Mouse (Mus musculus): Measurements from ENCODE around the gene Poldip3. TPM values are rescaled to one million over a fixed set of nuclear protein-coding genes. Genes with fewer than 3 reads are reported as not detected.

Poldip3 gene
- total and polyA plus RNA-seq, 3 experiments, result 77.0 to 78.9 (median 77.2) TPM

GRCm38 (mm10) chr15:83088495-83089428, 60.4 kb downstream of the Poldip3 start:
- Histone ChIP-seq H3K27ac (ENCODE audit: insufficient read depth, low read depth) (no peak overlapping the region), H3K9me3 (replicated peaks; ENCODE audit: low read length) (no peaks in the 10 kb centered on the region), H3K4me3 (replicated peaks in 1 of 3; ENCODE audit: low read depth in 2 of 3, low read length in 2 of 3, poor library complexity in 1 of 3) (peak overlapping the region in 1 of 3 experiments; percentile 9), H3K36me3 (replicated peaks in 1 of 2; ENCODE audit: control insufficient read depth in 1 of 2, insufficient read depth in 1 of 2, low read length in 1 of 2) (no peaks in the 10 kb centered on the region), H3K79me2 (replicated peaks; ENCODE audit: control insufficient read depth, extremely low read depth, insufficient read depth, poor library complexity, severe bottlenecking) (no peaks in the 10 kb centered on the region), H3K9ac (ENCODE audit: insufficient read depth, low read depth) (0 out of 2 replicates have a peak overlapping the region, but pooled peaks have one; percentile 16), H3K4me1 (ENCODE audit: control insufficient read depth in 1 of 2, insufficient read depth in 2 of 2) (peaks cover 12 to 49% of the 10 kb centered on the region in 2 experiments), H3K4me2 (ENCODE audit: insufficient read depth, low read depth, poor library complexity, severe bottlenecking) (peak overlapping the region; percentile 75; the same call in 1 of the 2 replicates), H3K27me3 (replicated peaks) (no peaks in the 10 kb centered on the region)
- dilution Hi-C loops (cut with MboI; ENCODE audit: extremely low pct_ligation_motif_present, extremely low pct_unique_long_range_greater_than_20kb, low sequenced_read_pairs), result no loop called here
- TF ChIP-seq IRF4 (IDR thresholded peaks at IDR 0.05; ENCODE audit: low read depth, low read length) (no peak), MEF2A (IDR thresholded peaks at IDR 0.05; ENCODE audit: borderline replicate concordance, low read depth, low read length) (peak; percentile 65; the same call in 1 of the 2 replicates), ZC3H11A (IDR thresholded peaks at IDR 0.05; ENCODE audit: low read depth, low read length) (no peak), MAFK (IDR thresholded peaks at IDR 0.05; ENCODE audit: insufficient replicate concordance, low read length) (no peak), MAX (IDR thresholded peaks at IDR 0.05; ENCODE audit: low read length) (no peak), MAZ (IDR thresholded peaks at IDR 0.05; ENCODE audit: low read depth, low read length) (peak; percentile 30; the same call in 1 of the 2 replicates), ZNF384 (IDR thresholded peaks at IDR 0.05; ENCODE audit: low read depth, low read length) (peak; percentile 66), JUN (IDR thresholded peaks at IDR 0.05; ENCODE audit: insufficient read depth, low read depth, low read length) (no peak), ETS1 (conservative IDR thresholded peaks at IDR 0.05; ENCODE audit: low read depth, low read length) (peak; percentile 49), TCF12 (IDR thresholded peaks at IDR 0.05; ENCODE audit: low read depth, low read length) (no peak), BHLHE40 (IDR thresholded peaks at IDR 0.05; ENCODE audit: low read depth, low read length) (0 out of 2 replicates have a peak, but pooled peaks have one; percentile 28)
- in situ Hi-C loops (cut with MboI; ENCODE audit: low pct_ligation_motif_present, low pct_unique_long_range_greater_than_20kb, low sequenced_read_pairs), result loop anchor here (25.0 kb wide), 1 partner anchor 826 kb away; the partner anchor contains the start of genes 1500009C09Rik and Sept3
- peak; percentile 70 for DNase-seq (ENCODE audit: extremely low read depth)

DNA sequence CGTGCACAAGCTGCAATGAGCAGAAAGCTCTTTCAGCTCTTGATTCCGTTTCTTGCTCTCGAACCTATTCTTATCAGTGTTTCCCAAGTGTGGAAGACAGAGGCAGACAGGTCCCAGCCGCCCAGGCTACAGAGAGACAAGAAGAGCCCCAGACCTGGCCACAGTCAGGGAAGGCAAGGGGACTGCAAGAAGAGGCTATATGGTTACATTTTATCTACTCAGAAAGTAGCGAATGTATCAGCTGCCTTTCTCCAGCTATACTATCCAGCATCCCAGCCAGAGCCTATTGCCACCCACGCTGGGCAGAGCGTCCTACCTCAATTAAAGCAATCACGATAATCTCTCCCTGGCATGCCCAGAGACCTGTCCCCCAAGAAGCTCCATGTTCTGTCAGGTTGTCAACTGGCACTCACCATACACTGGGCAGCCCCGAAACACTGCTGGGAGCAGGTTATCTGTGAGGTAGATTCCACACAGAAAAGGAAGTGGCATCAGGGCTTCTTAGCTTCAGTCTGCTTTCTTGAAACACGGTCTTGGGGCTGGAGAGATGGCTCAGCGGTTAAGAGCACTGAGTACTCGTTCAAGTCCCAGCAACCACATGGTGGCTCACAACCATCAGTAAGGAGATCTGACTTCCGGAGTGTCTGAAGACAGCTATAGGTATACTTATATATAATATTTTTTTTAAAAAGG, 62.4 kb downstream of the Poldip3 start:
- H3K4me2 ChIP-seq (ENCODE audit: insufficient read depth, low read depth, poor library complexity, severe bottlenecking), result no peak overlapping the region
- dilution Hi-C loops (cut with MboI; ENCODE audit: extremely low pct_ligation_motif_present, extremely low pct_unique_long_range_greater_than_20kb, low sequenced_read_pairs), result no loop called here
- no peak overlapping the region for H3K9ac ChIP-seq (ENCODE audit: insufficient read depth, low read depth)
- no peak for DNase-seq (ENCODE audit: extremely low read depth)
- H3K27me3 ChIP-seq (replicated peaks), result no peaks in the 10 kb centered on the region
- no peak overlapping the region for H3K27ac ChIP-seq (ENCODE audit: insufficient read depth, low read depth)
- peaks cover 22 to 64% of the 10 kb centered on the region in 2 experiments for H3K4me1 ChIP-seq (ENCODE audit: control insufficient read depth in 1 of 2, insufficient read depth in 2 of 2)
- in situ Hi-C loops (cut with MboI; ENCODE audit: low pct_ligation_motif_present, low pct_unique_long_range_greater_than_20kb, low sequenced_read_pairs), result loop anchor here (25.0 kb wide), 1 partner anchor 824 kb away; the partner anchor contains the start of genes 1500009C09Rik and Sept3
- H3K79me2 ChIP-seq (replicated peaks; ENCODE audit: control insufficient read depth, extremely low read depth, insufficient read depth, poor library complexity, severe bottlenecking), result no peaks in the 10 kb centered on the region
- no peaks in the 10 kb centered on the region for H3K9me3 ChIP-seq (replicated peaks; ENCODE audit: low read length)
- no peak for TF ChIP-seq HCFC1 (IDR thresholded peaks at IDR 0.05; ENCODE audit: low read depth, low read length)
- no peak for TF ChIP-seq TCF12 (IDR thresholded peaks at IDR 0.05; ENCODE audit: low read depth, low read length)
- no peak for TF ChIP-seq USF2 (conservative IDR thresholded peaks at IDR 0.05; ENCODE audit: low read depth, low read length)
- no peak for TF ChIP-seq UBTF (IDR thresholded peaks at IDR 0.05; ENCODE audit: low read depth, low read length)
- no peak for TF ChIP-seq CHD2 (IDR thresholded peaks at IDR 0.05; ENCODE audit: low read length)
- no peak for TF ChIP-seq POLR2A (IDR thresholded peaks at IDR 0.05; ENCODE audit: low read depth, low read length)
- TF ChIP-seq MEF2A (IDR thresholded peaks at IDR 0.05; ENCODE audit: borderline replicate concordance, low read depth, low read length), result no peak
- TF ChIP-seq PAX5 (IDR thresholded peaks at IDR 0.05; ENCODE audit: low read length), result no peak
- TF ChIP-seq KAT2A (IDR thresholded peaks at IDR 0.05; ENCODE audit: insufficient replicate concordance, low read length), result no peak
- no peak for TF ChIP-seq RAD21 (IDR thresholded peaks at IDR 0.05; ENCODE audit: low read depth, low read length)
- TF ChIP-seq MAZ (IDR thresholded peaks at IDR 0.05; ENCODE audit: low read depth, low read length), result no peak
- TF ChIP-seq POLR2AphosphoS2 (IDR thresholded peaks at IDR 0.05; ENCODE audit: low read depth, low read length), result no peak
- TF ChIP-seq NRF1 (IDR thresholded peaks at IDR 0.05; ENCODE audit: low read depth, low read length), result no peak
- TF ChIP-seq JUN (IDR thresholded peaks at IDR 0.05; ENCODE audit: insufficient read depth, low read depth, low read length), result no peak
- no peak for TF ChIP-seq EP300 (IDR thresholded peaks at IDR 0.05; ENCODE audit: low read length)
- no peak for TF ChIP-seq ZKSCAN1 (IDR thresholded peaks at IDR 0.05; ENCODE audit: borderline replicate concordance, low read depth, low read length)
- TF ChIP-seq ZC3H11A (IDR thresholded peaks at IDR 0.05; ENCODE audit: low read depth, low read length), result no peak
- TF ChIP-seq SIN3A (IDR thresholded peaks at IDR 0.05; ENCODE audit: low read length), result no peak
- TF ChIP-seq USF1 (IDR thresholded peaks at IDR 0.05; ENCODE audit: low read depth, low read length), result no peak
- no peaks in the 10 kb centered on the region for H3K36me3 ChIP-seq (replicated peaks in 1 of 2; ENCODE audit: control insufficient read depth in 1 of 2, insufficient read depth in 1 of 2, low read length in 1 of 2)
- H3K4me3 ChIP-seq (replicated peaks in 1 of 3; ENCODE audit: low read depth in 2 of 3, low read length in 2 of 3, poor library complexity in 1 of 3), result no peak overlapping the region

Data from CH12.LX (cell line).